Mouse (Mus musculus): Measurements from ENCODE around the gene AC140267.1.

The AC140267.1 gene

GRCm38 (mm10) chr15:80232331-80232730 lies 3.3 kb upstream of the AC140267.1 start:
- DNase-seq, result no peak

- no peak for DNase-seq
These were observed 2.6 kb upstream of the AC140267.1 start for GRCm38 (mm10) chr15:80233053-80233452.

- peak; percentile 99 for DNase-seq
These were observed 1.7 kb upstream of the AC140267.1 start, which contains the start of gene Mief1 for GRCm38 (mm10) chr15:80233733-80234509. TSS of gene Mief1 (plus strand) at chr15:80234018.

- DNase-seq, result no peak
These were observed 12.5 kb downstream of the AC140267.1 start for GRCm38 (mm10) chr15:80248135-80248534.

GRCm38 (mm10) chr15:80248596-80248995 lies 13.0 kb downstream of the AC140267.1 start:
- no peak for DNase-seq

- DNase-seq, result no peak
These were observed 14.0 kb downstream of the AC140267.1 start for GRCm38 (mm10) chr15:80249672-80250071.

GRCm38 (mm10) chr15:80250586-80250985 lies 15.0 kb downstream of the AC140267.1 start:
- no peak for DNase-seq

- DNase-seq, result no peak
These were observed 17.9 kb downstream of the AC140267.1 start for GRCm38 (mm10) chr15:80253530-80253929.

- DNase-seq, result peak; percentile 10
These were observed 18.6 kb downstream of the AC140267.1 start for GRCm38 (mm10) chr15:80254207-80254606.

- peak; percentile 98 for DNase-seq
These were observed 19.4 kb downstream of the AC140267.1 start, which contains the start of gene Atf4 for GRCm38 (mm10) chr15:80254847-80255645. TSS of gene Atf4 (plus strand) at chr15:80255184.

GRCm38 (mm10) chr15:80255646-80256121 lies 20.0 kb downstream of the AC140267.1 start:
- peak; percentile 78 for DNase-seq

- peak; percentile 24 for DNase-seq
These were observed 20.6 kb downstream of the AC140267.1 start for GRCm38 (mm10) chr15:80256242-80256641.

GRCm38 (mm10) chr15:80256656-80257601 lies 21.3 kb downstream of the AC140267.1 start:
- DNase-seq, result no peak

- peak; percentile 13 for DNase-seq
These were observed 22.1 kb downstream of the AC140267.1 start for GRCm38 (mm10) chr15:80257602-80258239.

GRCm38 (mm10) chr15:80258240-80259170 lies 22.9 kb downstream of the AC140267.1 start:
- no peak for DNase-seq

- no peak for DNase-seq
These were observed 23.9 kb downstream of the AC140267.1 start for GRCm38 (mm10) chr15:80259406-80260045.

- peak; percentile 87 for DNase-seq
These were observed 25.0 kb downstream of the AC140267.1 start for GRCm38 (mm10) chr15:80260677-80261076.

GRCm38 (mm10) chr15:80261100-80261499 lies 25.5 kb downstream of the AC140267.1 start:
- DNase-seq, result no peak

GRCm38 (mm10) chr15:80263610-80264575 lies 28.3 kb downstream of the AC140267.1 start, which contains the start of gene Rps19bp1:
TSS of gene Rps19bp1 (minus strand) at chr15:80264315.
- peak; percentile 88 for DNase-seq

Data from kidney, adult 18-20 months (tissue).